Mouse (Mus musculus) CD8-positive naive resting alpha-beta T cell, adult 2 months (primary cell): ENCODE results near the gene Nthl1.
"Not testable (repeated sequence)": the region's sequence is repeated elsewhere in the genome, so short reads cannot be mapped to it uniquely, and the experiment has no call there.

Source experiments
- DNase-seq, 2 experiments: peaks; one replicate each; pipeline ENCODE4 v3.0.0; 2022; ENCODE audit warnings: low read depth in 2 of 2, low spot score in 2 of 2

The Nthl1 gene

DNA sequence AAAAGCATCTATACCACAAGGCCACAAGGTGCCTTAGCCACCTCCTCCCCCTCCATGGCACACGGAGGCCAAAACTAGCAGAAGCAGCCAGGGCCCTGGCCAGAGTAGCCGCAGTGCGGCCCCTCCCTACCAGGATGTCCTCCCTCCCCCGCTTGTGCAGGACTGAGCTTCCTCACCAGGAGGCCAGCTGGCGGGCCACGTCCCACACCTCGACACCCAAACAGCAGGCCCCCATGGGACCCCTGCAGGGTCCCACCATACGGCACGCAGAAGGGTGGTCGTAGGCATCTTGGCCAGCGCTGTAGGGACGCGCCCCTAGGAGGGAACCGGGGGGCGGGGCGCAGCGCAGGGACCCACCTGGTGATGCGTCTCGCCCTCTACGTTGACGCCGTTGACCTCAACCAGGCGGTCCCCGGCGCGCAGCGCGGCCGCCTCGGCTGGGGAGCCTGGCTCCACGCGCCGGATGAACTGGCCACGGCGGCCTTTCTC is 17.1 kb downstream of the Nthl1 start:
- DNase-seq = no peak

DNA sequence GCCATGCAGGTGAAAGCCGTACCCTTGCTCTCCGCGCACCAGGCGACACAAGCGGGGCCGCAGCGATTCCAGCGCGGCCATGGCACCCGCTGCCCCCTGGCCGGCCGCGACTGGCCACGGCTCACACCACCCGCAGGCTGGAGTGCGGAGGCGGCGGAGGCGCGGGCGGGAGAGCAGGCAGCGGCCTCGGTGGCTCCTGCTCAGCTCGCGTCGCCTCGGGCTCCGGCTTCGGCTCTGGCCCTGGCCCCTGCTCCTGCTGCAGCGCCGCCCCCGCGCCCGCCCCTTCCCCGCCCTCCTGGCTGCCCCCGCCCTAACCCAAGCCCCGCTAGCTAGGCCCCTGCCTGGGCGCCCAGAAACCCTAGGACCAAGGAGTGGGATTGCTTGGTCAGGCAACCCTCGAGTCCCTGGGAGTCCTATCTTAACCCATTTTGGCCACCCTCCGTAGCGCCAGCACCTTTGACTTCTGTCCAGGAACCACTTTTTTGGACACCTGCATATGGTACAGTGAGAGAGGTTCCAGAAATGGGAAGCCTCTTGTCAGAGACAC is 17.7 kb downstream of the Nthl1 start, which contains the start of gene Slc9a3r2:
Slc9a3r2 (minus strand) TSS at position 258 of the 547 bp plus-strand sequence.
- DNase-seq = no peak

DNA sequence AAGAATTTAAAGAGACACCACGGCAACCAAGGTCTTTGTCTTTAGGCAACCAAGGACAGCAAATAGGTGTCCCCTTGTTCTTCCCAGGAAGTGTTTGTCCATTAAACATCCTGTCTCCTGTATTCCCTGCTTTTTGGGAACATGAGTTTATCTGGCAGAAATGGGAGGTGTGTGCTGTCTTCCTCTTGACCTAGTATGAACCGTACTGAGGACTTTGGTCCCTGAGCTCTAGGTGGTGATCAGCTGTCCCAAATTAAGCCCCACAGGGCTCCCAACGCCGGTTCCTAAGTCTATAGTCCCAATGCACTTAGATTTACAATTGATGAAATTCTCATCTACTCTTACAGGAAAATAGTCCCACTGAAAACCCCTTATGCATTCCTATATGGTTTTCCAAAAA is 18.3 kb downstream of the Nthl1 start:
- no peak for DNase-seq

DNA sequence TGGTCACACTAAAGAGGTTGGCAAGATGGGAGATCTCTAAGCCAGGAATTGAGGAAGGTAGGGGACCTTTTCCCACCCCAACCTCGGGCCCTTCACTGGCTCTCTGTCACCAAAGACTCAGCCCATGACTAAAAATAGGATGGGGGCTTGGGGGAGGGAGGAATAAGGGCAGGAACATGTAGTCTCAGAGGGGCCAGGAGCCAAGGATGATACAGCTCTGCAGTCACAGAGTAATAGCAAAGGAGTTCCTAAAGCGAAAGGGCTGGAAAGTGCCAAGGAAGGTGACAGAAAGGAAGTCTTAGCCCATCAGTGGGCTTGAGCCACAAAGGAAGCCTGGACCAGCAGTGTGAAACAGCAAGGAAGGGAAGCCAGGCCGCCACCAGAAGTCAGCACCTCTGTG is 19.4 kb downstream of the Nthl1 start:
- no peak for DNase-seq

DNA sequence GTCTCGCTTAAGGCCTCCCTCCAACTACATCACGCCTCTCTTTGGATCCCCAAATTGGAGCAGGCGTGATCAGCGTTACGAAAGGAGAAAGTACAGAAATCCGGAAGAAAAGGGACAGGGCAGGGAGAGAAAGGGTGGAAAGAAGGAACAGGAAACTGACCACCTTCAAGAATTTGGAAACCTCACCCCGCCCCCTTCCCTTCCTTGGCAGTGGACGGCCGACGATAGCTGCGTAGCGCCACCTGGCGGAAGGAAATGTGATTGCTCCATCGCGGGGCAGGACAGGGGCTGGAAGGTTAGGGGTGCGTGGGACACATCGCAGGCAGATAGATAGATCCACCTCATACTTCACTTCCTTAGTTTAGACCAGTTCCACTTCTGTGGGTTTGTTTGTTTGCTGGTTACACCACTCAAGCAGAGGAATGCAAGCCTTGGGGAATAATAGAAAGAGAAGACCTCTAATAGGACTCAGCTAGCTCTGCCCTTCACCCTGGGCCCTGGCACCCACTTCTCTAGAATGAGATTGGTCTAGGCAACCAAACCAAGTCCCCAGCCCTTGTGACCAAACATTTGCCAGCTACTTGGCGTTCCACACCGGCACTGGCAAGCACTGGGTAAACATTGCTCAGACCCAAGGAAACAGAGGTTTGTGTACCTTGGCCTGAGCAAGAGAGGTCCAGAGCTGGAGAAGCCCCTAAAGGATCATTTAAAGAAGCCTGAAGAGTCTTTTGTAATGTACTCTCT is 21.7 kb downstream of the Nthl1 start:
- DNase-seq = peak; percentile 49 to 67

DNA sequence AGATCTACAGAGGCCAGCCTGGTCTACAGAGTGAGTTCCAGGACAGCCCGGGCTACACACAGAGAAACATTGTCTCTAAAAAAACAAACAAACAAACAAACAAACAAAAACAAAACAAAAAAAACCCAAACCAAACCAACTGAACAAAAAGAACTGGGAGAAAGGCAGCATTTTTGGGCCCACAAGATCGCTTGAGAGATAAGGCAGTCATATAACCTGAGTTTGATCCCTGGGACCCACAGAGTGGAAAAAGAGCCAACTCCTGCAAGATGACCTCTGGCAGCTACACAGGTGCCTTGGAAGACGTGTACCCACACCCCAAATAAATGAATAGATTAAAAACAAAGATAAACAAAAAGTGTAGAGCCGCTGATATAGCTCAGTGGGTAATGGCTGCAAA is 22.5 kb downstream of the Nthl1 start:
- DNase-seq = no peak

DNA sequence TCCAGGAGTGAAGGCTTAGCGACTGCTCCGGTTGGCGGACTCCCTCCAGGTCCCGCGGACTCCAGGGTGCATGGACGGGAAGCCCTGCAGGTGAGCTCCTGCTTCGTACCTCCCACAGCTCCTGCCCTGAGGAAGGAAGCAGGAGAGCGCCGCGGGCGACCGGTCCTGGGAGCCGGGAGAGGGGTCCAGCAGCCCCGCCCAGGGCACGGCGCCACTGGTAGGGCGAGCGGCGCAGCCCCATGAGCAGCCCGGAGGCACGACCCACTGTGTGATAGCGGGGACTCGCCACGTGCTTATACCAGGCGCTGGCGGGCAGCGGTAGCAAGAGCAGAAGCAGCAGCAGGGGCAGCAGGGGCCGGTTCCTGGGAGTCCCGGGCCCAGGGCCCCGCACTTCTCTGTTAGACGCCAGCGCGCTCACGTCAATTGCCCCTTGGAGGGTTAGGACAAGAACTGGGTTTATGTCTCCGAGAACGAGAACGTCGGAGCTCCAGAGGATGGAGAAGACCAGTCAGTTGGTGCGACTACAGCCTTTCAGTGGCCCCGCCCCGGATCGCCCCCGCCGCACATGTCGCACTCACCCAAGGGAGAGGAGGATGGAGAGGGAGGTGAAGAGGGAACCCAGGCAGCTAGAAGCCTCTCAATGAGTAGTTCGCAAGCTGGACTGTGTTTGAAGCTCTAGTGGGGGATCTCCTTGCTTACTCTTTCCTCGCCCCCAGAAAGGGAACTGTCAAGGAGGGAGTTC is 25.7 kb downstream of the Nthl1 start, which contains the start of gene Npw:
Npw (minus strand) TSS at position 441 of the 742 bp plus-strand sequence.
- no peak for DNase-seq

DNA sequence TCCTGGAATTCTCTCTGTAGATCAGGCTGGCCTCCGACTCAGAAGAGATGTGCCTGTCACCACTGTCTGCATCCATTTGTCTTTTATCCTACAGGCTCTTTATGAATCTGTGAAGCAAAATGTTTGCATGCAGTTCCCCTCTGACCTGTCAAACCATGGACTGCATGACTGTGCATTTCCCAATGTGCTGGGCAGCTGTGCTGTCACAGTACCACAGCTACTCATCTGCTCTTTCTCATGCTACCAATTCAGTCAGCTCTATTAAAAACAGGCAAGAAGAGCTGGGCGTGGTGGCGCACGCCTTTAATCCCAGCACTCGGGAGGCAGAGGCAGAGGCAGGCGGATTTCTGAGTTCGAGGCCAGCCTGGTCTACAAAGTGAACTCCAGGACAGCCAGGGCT is 34.5 kb downstream of the Nthl1 start:
- DNase-seq = not testable (repeated sequence)

DNA sequence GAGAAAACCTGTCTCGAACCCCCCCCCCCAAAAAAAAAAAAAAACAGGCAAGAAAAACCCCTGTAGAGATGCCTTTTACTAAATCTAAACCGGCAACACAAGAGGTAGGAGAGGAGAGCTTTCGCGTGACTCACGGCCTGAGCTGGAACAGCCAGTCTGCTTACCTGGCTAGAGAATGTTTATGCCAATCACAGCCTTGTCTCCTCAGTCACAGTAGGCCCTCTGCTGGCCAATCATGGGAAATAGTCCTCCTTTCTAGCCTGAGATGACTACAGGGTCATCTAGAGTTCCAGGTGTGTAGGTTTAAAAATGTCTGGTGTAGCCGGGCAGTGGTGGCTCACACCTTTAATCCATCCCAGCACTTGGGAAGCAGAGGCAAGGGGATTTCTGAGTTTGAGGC is 34.9 kb downstream of the Nthl1 start:
- peak; percentile 50 to 63 for DNase-seq

DNA sequence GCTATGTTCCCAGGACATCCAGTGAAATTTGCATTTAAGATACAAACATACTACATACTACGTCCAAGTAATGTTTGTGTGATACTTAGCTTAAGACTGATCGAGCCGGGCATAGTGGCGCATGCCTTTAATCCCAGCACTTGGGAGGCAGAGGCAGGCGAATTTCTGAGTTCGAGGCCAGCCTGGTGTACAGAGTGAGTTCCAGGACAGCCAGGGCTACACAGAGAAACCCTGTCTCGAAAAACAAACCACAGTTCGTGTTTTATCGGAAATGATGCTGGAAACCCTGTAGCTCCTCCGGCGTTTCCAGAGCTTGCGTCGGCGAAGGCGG is 36.7 kb downstream of the Nthl1 start:
- not testable (repeated sequence) for DNase-seq

DNA sequence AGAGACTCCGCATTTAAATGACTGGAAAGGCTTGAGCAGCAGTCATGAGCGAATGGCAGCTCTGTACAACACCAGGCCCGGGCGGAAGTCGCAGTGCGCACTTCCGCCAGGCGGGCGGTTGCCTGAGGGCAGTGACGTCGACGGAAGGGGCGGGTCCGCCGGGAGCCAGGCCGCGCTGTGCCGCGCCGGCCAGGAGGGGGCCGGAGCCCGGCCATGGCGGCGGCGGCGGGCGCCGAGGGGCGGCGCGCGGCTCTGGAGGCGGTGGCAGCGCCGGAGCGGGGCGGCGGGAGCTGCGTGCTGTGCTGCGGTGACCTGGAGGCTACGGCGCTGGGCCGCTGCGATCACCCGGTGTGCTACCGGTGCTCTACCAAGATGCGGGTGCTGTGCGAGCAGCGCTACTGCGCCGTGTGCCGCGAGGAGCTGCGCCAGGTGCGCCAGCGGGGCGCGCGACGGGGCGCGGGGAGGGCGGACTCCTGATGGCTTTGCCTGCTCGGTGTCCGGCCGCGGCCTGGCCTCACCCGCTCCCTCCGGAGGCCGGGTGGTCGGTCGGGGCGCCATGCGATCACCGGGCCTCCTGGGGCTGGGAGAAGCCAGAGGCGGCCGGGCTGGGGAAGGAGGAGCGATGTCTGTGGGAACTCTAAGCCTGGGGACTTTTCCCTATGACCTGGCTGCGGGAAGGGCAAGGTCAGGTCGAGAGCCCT is 37.2 kb downstream of the Nthl1 start, which contains the start of gene Zfp598:
Zfp598 (plus strand) TSS at position 143 of the 701 bp plus-strand sequence.
- peak; percentile 91 to 92 for DNase-seq

DNA sequence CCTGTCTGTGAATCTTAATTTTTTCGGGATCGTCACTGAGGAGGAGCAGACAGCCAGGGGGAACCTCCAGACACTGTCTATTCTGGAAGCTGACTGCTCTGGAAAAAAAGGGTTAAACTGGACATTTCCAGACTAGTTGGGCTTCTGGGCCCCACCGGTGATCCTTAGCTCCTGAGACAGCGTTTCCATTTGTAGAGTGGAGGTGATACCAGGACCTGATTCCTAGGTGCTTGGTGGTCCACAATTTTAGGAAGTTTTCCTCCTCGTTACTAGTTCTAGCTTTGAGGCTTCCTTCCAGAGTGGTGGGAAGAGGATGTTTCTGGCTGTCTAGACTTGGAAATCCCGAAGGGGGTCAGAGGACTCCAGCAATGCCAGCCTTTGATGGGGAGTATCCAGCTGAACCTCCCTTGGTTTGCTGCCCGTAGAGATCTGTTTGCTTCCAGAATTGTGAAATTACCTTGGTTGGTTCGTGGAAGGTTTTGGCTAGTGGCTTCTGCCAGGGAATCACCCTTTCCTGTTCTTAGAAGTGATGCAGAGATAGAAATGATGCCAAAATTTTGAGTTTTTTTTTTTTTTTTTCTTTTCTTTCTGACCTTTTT is 37.9 kb downstream of the Nthl1 start:
- DNase-seq = no peak

DNA sequence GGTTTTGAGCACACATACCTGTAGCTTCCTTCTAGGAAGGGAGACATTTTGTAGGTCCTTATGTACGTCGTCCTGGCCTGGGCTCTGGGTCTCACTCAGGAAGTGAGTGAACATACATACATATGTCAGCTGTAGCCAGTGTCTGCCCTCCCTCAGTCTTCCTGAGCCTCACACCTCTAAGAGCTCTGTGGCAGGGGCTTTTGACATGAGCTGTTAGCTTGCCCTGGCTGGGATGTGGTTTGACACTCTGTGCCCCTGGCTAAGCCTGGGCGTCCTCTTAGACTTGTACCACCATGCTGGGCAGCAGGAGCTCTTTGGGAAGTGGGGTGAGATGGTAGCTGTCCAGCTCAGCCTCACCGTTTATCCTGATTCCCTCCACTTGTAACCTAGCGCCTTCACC is 38.9 kb downstream of the Nthl1 start:
- no peak for DNase-seq

DNA sequence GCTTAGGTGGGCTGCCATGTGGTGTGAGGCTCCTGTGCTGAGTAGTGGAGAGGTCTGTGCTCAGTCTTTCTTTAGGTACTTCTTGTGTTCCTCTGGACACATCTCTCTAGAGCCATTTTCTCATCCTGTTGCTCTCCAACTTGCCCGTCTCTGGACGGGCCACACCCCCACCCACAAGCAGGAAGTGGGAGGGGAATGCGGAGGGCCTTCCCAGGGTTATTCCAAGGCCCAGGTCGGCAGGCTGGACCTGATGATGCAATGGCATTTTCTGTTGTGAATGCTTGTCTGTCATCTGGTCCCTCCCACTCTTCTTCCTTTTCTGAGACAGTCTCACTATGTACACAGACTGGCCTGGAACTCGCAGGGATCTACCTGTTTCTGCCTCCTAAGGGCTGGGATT is 39.7 kb downstream of the Nthl1 start:
- no peak for DNase-seq

DNA sequence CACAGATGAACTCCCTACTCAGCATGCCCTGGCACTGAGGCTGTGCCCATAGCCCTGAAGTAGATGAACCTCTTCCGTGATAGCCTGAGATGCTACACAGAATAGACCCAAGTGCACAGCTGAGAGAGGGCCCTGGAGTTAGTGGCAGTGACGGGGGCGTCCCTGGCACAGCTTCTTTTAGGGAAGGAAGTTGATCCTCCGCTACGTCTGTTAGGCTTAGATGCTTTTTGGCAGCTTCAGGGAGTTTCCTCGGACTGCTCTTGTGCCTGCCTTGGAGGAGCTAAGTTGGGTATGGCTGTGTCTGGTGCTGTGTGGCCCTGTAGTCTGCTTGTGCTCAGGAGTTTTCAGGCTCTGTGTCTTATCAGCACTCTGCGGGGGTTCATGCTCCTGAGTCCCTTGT is 41.8 kb downstream of the Nthl1 start:
- DNase-seq = no peak

DNA sequence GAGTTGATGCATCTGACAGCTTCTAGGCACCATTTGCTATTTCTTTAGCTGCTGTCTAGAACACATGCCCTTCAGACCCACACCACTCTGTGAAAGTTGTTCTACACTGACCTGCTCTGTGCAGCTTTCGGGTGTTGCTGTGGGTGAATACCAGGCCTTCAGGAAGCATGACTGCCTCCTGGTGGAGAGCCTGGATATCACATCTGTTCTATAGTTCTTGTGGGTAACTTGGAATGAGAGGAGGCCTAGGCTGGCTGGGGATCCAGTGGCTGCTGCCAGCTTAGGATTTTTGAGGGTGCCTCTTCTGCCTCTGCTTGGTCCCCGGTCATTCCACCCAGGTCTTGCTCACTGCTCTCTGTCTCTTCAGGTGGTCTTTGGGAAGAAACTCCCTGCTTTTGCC is 43.7 kb downstream of the Nthl1 start:
- peak; percentile 60 to 78 for DNase-seq

DNA sequence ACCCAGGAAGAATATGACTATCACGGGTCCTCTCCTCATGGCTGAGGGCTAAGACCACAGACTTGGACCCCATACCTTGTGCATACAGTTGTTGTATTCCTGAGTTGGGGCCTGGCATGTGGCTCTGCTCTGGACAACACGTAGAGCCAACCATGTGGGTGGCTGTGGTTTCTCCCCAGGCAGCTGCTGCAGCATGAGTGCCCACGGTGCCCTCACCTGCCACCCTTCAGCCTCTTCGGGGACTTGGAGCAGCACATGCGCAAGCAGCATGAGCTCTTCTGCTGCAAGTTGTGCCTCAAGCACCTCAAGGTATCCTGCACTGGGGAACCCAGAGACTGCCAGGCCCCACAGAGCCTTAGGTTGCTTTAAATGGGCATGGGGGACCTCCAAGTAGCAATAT is 44.4 kb downstream of the Nthl1 start:
- DNase-seq = no peak

DNA sequence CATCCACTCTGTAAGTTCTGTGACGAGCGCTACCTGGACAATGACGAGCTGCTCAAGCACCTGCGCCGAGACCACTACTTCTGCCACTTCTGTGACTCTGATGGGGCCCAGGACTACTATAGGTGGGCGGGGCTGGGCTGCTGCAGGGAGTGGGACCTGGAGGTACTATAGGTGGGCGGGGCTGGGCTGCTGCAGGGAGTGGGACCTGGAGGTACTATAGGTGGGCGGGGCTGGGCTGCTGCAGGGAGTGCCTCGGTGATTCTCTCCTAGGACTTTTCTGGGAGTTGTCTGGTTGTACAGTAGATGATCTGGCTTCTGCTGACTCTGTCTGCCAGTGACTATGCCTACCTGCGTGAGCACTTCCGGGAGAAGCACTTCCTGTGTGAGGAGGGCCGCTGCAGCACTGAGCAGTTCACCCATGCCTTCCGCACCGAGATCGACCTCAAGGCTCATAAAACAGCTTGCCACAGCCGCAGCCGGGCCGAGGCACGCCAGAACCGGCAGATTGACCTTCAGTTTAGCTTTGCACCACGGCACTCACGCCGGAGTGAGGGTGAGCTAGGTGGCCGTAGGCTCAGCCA is 45.1 kb downstream of the Nthl1 start:
- no peak for DNase-seq

DNA sequence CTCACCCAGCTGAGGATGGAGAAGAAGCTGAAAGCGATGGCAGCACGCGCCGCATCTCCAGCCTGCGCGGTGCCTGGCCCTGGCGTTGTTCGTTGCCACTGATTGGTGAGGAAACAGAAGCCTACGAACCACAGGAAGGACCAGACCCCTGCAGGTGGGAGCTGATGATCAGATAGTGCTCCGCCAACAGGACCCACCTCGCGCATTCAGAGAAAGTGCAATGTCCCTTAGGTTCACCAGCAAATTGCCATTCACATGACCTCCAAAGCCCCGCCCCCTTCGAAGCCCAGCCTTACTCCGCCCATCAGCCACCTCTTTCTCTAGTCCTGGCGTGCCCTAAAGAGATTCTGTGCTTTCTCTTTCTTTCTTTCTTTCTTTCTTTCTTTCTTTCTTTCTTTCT is 54.0 kb downstream of the Nthl1 start:
- DNase-seq = peak in 1 of 2 experiments; percentile 40

DNA sequence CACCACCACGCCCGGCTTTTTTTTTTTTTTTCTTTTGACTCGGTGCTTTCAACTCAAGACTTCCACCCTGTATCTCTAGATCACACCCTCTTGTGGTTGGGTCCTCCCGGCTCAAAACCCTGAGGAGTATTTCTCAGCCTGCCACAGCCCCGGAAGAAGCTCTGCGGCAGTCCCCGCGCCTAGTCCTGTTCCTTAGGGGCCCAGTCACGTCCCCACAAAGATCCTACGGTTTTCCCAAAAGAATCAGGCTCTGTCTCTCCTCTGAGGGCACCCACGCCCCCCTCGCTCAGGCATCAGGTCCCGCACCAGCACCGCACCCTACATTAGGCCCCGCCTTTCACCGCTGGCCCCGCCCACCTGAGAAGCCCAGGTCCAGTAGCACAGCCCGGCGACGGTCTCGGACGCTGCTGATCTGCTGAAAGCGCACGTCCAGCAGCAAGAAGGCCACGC is 54.7 kb downstream of the Nthl1 start:
- DNase-seq = peak in 1 of 2 experiments; percentile 39

DNA sequence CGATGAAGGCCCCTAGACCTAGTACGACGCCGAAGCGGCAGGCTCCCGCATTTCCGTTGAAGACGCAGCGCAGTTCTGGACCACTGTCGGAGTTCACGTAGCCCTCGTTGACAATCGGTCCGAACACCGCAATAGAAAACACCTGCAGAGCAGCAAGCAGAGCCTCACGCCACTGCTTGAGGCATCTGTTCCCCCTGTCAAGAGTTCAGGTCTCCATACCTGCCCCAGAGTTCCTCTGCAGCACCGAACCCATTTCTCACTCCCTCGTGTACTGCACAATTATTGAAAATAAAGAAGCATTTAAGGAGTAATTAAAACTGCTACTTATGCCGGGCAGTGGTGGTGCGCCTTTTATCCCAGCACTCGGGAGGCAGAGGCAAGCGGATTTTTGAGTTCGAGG is 55.1 kb downstream of the Nthl1 start:
- no peak for DNase-seq
